Mouse (Mus musculus) ES-E14 (cell line): Measurements from ENCODE around the gene Syde2. TPM values are rescaled to one million over a fixed set of nuclear protein-coding genes. Genes with fewer than 3 reads are reported as not detected.

ENCODE experiments used
- DNase-seq: peaks from one replicate; pipeline ENCODE4 v3.0.0-alpha.2; 2013; ENCODE audit warnings: low read depth, low spot score
- H3K27ac ChIP-seq: 2 replicates; pipeline ENCODE4 v1.5.1; 2012; ENCODE audit warnings: low read depth, mild to moderate bottlenecking, low read length, moderate library complexity, mixed read lengths; ENCODE audit not compliant: poor library complexity, insufficient read depth, severe bottlenecking
- H3K36me3 ChIP-seq: 2 replicates; pipeline ENCODE4 v1.6.1; 2012; ENCODE audit warnings: mild to moderate bottlenecking, low read length, moderate library complexity, mixed read lengths; ENCODE audit not compliant: control insufficient read depth, poor library complexity, insufficient read depth, severe bottlenecking
- H3K4me1 ChIP-seq, 2 experiments: fragments of 150-350 bp in 1 of 2; sonication (generic) in 1 of 2; 2 replicates each; pipeline ENCODE4 v1.6.1; 2012; ENCODE audit warnings: low read length in 2 of 2, mild to moderate bottlenecking in 1 of 2, mixed read lengths in 1 of 2; ENCODE audit not compliant: control insufficient read depth in 2 of 2, insufficient read depth in 2 of 2, poor library complexity in 1 of 2
- H3K4me3 ChIP-seq, 2 experiments: fragments of 150-350 bp in 1 of 2; sonication (generic) in 1 of 2; 2 replicates each; pipeline ENCODE4 v1.5.1; 2012; ENCODE audit warnings: low read length in 2 of 2, low read depth in 1 of 2, mild to moderate bottlenecking in 1 of 2, mixed read lengths in 1 of 2; ENCODE audit not compliant: insufficient read depth in 1 of 2, poor library complexity in 1 of 2, severe bottlenecking in 1 of 2
- H3K9ac ChIP-seq: 2 replicates; pipeline ENCODE4 v1.6.1; 2012; ENCODE audit warnings: low read depth, mild to moderate bottlenecking, low read length, mixed read lengths; ENCODE audit not compliant: poor library complexity, insufficient read depth, severe bottlenecking
- H3K9me3 ChIP-seq: fragments of 150-350 bp; sonication (generic); 2 replicates; pipeline ENCODE4 v1.6.1; 2012; ENCODE audit warnings: low read depth, mild to moderate bottlenecking, low read length; ENCODE audit not compliant: control insufficient read depth, insufficient read depth
- CHD2 ChIP-seq: IDR thresholded peaks from 2 replicates; pipeline ENCODE4 v1.6.1; 2014; ENCODE audit warnings: mild to moderate bottlenecking, low read depth, low read length, inconsistent platforms
- HCFC1 ChIP-seq: IDR thresholded peaks from 2 replicates; pipeline ENCODE4 v1.6.1; 2012; ENCODE audit warnings: low read length, inconsistent platforms, borderline replicate concordance; ENCODE audit not compliant: insufficient read depth
- MAFK ChIP-seq: IDR thresholded peaks from 2 replicates; pipeline ENCODE4 v1.6.1; 2014; ENCODE audit warnings: mild to moderate bottlenecking, low read depth, low read length, inconsistent platforms; ENCODE audit not compliant: insufficient read depth
- ZC3H11A ChIP-seq: IDR thresholded peaks from 2 replicates; pipeline ENCODE4 v1.6.1; 2012; ENCODE audit warnings: low read depth, mild to moderate bottlenecking, inconsistent platforms, low read length, borderline replicate concordance
- ZNF384 ChIP-seq: IDR thresholded peaks from 2 replicates; pipeline ENCODE4 v1.6.1; 2012; ENCODE audit warnings: low read depth, low read length, inconsistent platforms
- in situ Hi-C, 2 experiments: fragments of 600-800 bp; cut with MboI; formaldehyde crosslinking; loops; one replicate each; pipeline ENCODE4 v1.15.1; 2025; ENCODE audit warnings: low sequenced_read_pairs in 2 of 2, inconsistent platforms in 1 of 2; ENCODE audit not compliant: unreplicated experiment in 2 of 2
- total RNA-seq: library from RNA; depleted of rRNA; stranded (reverse); fragments of 300-350 nt; gene quantifications from 2 replicates; pipeline ENCODE4 v1.2.3, GENCODE M21; 2012

The Syde2 gene
- total RNA-seq, 1 experiment = 19.9 TPM

- Histone ChIP-seq H3K9ac (no peak overlapping the region), H3K4me3 (no peak overlapping the region), H3K4me1 (peaks cover 0 to 1% of the 10 kb centered on the region in 2 experiments; a peak in 1 of 4 replicates), H3K36me3 (peaks cover 7% of the 10 kb centered on the region), H3K9me3 (no peaks in the 10 kb centered on the region), H3K27ac (no peak overlapping the region)
- in situ Hi-C loops = loop anchor here in 1 of 2 experiments (5.0 to 10.0 kb wide), 2 partner anchors 107 to 230 kb away; no protein-coding TSS in a partner anchor
- no peak for DNase-seq
- TF ChIP-seq CHD2 (no peak), MAFK (no peak), HCFC1 (no peak), ZNF384 (no peak), ZC3H11A (no peak)
These were observed 40.0 kb upstream of the Syde2 start for GRCm38 (mm10) chr3:145947539-145948204.

GRCm38 (mm10) chr3:145950034-145950814, 37.4 kb upstream of the Syde2 start:
- DNase-seq = peak; percentile 60
- no peaks in the 10 kb centered on the region for H3K9me3 ChIP-seq
- H3K4me1 ChIP-seq = peaks cover 0 to 1% of the 10 kb centered on the region in 2 experiments; a peak in 1 of 4 replicates
- H3K4me3 ChIP-seq = peak overlapping the region in 1 of 2 experiments; percentile 23; a peak in 1 of 4 replicates
- H3K9ac ChIP-seq = no peak overlapping the region; the same call in 1 of the 2 replicates
- TF ChIP-seq ZC3H11A = peak; percentile 74; the same call in 1 of the 2 replicates
- peak; percentile 89 for TF ChIP-seq ZNF384
- no peak for TF ChIP-seq HCFC1
- TF ChIP-seq MAFK = no peak
- no peak for TF ChIP-seq CHD2
- no peaks in the 10 kb centered on the region for H3K36me3 ChIP-seq
- no peak overlapping the region for H3K27ac ChIP-seq
- in situ Hi-C loops = no loop called here

- H3K36me3 ChIP-seq = no peaks in the 10 kb centered on the region
- no peak for DNase-seq
- H3K9me3 ChIP-seq = no peaks in the 10 kb centered on the region
- H3K27ac ChIP-seq = no peak overlapping the region
- in situ Hi-C loops = no loop called here
- no peak overlapping the region for H3K4me3 ChIP-seq
- H3K9ac ChIP-seq = no peak overlapping the region
- TF ChIP-seq ZNF384 = no peak
- TF ChIP-seq ZC3H11A = no peak
- no peak for TF ChIP-seq MAFK
- TF ChIP-seq HCFC1 = no peak
- TF ChIP-seq CHD2 = no peak
- peaks cover 0 to 1% of the 10 kb centered on the region in 2 experiments; a peak in 1 of 4 replicates for H3K4me1 ChIP-seq
These were observed 36.9 kb upstream of the Syde2 start for GRCm38 (mm10) chr3:145950815-145951130.

- no peak for DNase-seq
- in situ Hi-C loops = no loop called here
These were observed 36.1 kb upstream of the Syde2 start for GRCm38 (mm10) chr3:145951287-145952165.

More at GRCm38 (mm10) chr3:145951287-145952165, 36.1 kb upstream of the Syde2 start:
- H3K9me3 ChIP-seq = no peaks in the 10 kb centered on the region
- H3K27ac ChIP-seq = no peak overlapping the region
- H3K36me3 ChIP-seq = no peaks in the 10 kb centered on the region
- no peak overlapping the region for H3K9ac ChIP-seq
- peaks cover 0 to 1% of the 10 kb centered on the region in 2 experiments; a peak in 1 of 4 replicates for H3K4me1 ChIP-seq
- H3K4me3 ChIP-seq = no peak overlapping the region
- TF ChIP-seq MAFK (no peak), ZC3H11A (no peak), ZNF384 (no peak), CHD2 (no peak), HCFC1 (no peak)
